Mouse (Mus musculus) retina, postnatal 7 days (tissue): Measurements from ENCODE around the gene Jmjd6.
"Not testable (repeated sequence)": the region's sequence is repeated elsewhere in the genome, so short reads cannot be mapped to it uniquely, and the experiment has no call there.

Experiments
- DNase-seq: peaks from one replicate; pipeline ENCODE4 v3.0.0-alpha.2; 2012; ENCODE audit warnings: low read depth, low spot score

The Jmjd6 gene

GRCm38 (mm10) chr11:116851576-116852290 is 8.5 kb upstream of the Jmjd6 start:
- no peak for DNase-seq

GRCm38 (mm10) chr11:116850833-116851477 is 7.7 kb upstream of the Jmjd6 start:
- DNase-seq: no peak

GRCm38 (mm10) chr11:116850085-116850484 is 6.8 kb upstream of the Jmjd6 start:
- no peak for DNase-seq

GRCm38 (mm10) chr11:116849587-116849986 is 6.3 kb upstream of the Jmjd6 start:
- DNase-seq: no peak

- not testable (repeated sequence) for DNase-seq
These were observed 5.6 kb upstream of the Jmjd6 start for GRCm38 (mm10) chr11:116848877-116849178.

- DNase-seq: no peak
These were observed 5.0 kb upstream of the Jmjd6 start for GRCm38 (mm10) chr11:116848086-116848876.

GRCm38 (mm10) chr11:116847187-116848085 is 4.2 kb upstream of the Jmjd6 start:
- no peak for DNase-seq

GRCm38 (mm10) chr11:116846593-116847181 is 3.4 kb upstream of the Jmjd6 start:
- no peak for DNase-seq

- no peak for DNase-seq
These were observed 553 bp downstream of the Jmjd6 start for GRCm38 (mm10) chr11:116842531-116843260.

GRCm38 (mm10) chr11:116840748-116841147 is 2.5 kb downstream of the Jmjd6 start:
- no peak for DNase-seq

- no peak for DNase-seq
These were observed 3.6 kb downstream of the Jmjd6 start for GRCm38 (mm10) chr11:116839601-116840000.

- DNase-seq: no peak
These were observed 4.3 kb downstream of the Jmjd6 start for GRCm38 (mm10) chr11:116838936-116839335.

- DNase-seq: no peak
These were observed 5.8 kb downstream of the Jmjd6 start for GRCm38 (mm10) chr11:116837441-116837840.

GRCm38 (mm10) chr11:116836283-116836682 is 7.0 kb downstream of the Jmjd6 start:
- no peak for DNase-seq

- no peak for DNase-seq
These were observed 8.3 kb downstream of the Jmjd6 start for GRCm38 (mm10) chr11:116834954-116835353.

GRCm38 (mm10) chr11:116832172-116832685 is 11.0 kb downstream of the Jmjd6 start:
- DNase-seq: no peak

GRCm38 (mm10) chr11:116827534-116828165 is 15.6 kb downstream of the Jmjd6 start, which contains the start of gene Mxra7:
Mxra7 (minus strand) TSS chr11:116828046.
- DNase-seq: no peak

- no peak for DNase-seq
These were observed 16.4 kb downstream of the Jmjd6 start for GRCm38 (mm10) chr11:116826550-116827504.

- DNase-seq: no peak
These were observed 18.0 kb downstream of the Jmjd6 start for GRCm38 (mm10) chr11:116825230-116825629.
